Mouse (Mus musculus): ENCODE data around the gene Scgn. TPM values are rescaled to one million over a fixed set of nuclear protein-coding genes. Genes with fewer than 3 reads are reported as not detected.

Scgn gene
- polyA plus RNA-seq, 1 experiment from 2014 or later = 7.5 TPM

- 35% methylated on average over 3 of the region's 3 CpGs for WGBS
- H3K4me3 ChIP-seq (ENCODE audit: low read length) = no peak overlapping the region
Observed at GRCm38 (mm10) chr13:23928637-23929036, 62.4 kb downstream of the Scgn start.

GRCm38 (mm10) chr13:23925792-23926191 lies 65.2 kb downstream of the Scgn start:
- no peaks in the 10 kb centered on the region for H3K27me3 ChIP-seq (replicated peaks; ENCODE audit: control insufficient read depth, insufficient read depth, low read length)
- no peak overlapping the region for H3K9ac ChIP-seq (ENCODE audit: low read depth, low read length)
- H3K27ac ChIP-seq (ENCODE audit: low read length) = no peak overlapping the region
- H3K4me1 ChIP-seq (ENCODE audit: control insufficient read depth, insufficient read depth, low read length) = peaks cover 7% of the 10 kb centered on the region; the same call in 1 of the 2 replicates
- ATAC-seq = no peak
- H3K4me3 ChIP-seq (ENCODE audit: low read length) = no peak overlapping the region
- H3K9me3 ChIP-seq (ENCODE audit: control insufficient read depth, low read length) = no peaks in the 10 kb centered on the region
- no peak overlapping the region for H3K4me2 ChIP-seq (ENCODE audit: low read depth, low read length)
- H3K36me3 ChIP-seq (ENCODE audit: control insufficient read depth, insufficient read depth, low read length) = no peaks in the 10 kb centered on the region
- WGBS = 65% methylated on average over 2 of the region's 2 CpGs

More at GRCm38 (mm10) chr13:23928637-23929036, 62.4 kb downstream of the Scgn start:
- H3K27ac ChIP-seq (ENCODE audit: low read length) = no peak overlapping the region
- ATAC-seq = peak; percentile 80
- no peaks in the 10 kb centered on the region for H3K27me3 ChIP-seq (replicated peaks; ENCODE audit: control insufficient read depth, insufficient read depth, low read length)
- H3K36me3 ChIP-seq (ENCODE audit: control insufficient read depth, insufficient read depth, low read length) = no peaks in the 10 kb centered on the region
- H3K9me3 ChIP-seq (ENCODE audit: control insufficient read depth, low read length) = no peaks in the 10 kb centered on the region
- peaks cover 7% of the 10 kb centered on the region; the same call in 1 of the 2 replicates for H3K4me1 ChIP-seq (ENCODE audit: control insufficient read depth, insufficient read depth, low read length)
- no peak overlapping the region for H3K4me2 ChIP-seq (ENCODE audit: low read depth, low read length)
- H3K9ac ChIP-seq (ENCODE audit: low read depth, low read length) = 0 out of 2 replicates have a peak overlapping the region, but pooled peaks have one; percentile 0

- Histone ChIP-seq H3K27me3 (replicated peaks; ENCODE audit: control insufficient read depth, insufficient read depth, low read length) (no peaks in the 10 kb centered on the region), H3K4me2 (ENCODE audit: low read depth, low read length) (no peak overlapping the region), H3K9me3 (ENCODE audit: control insufficient read depth, low read length) (no peaks in the 10 kb centered on the region), H3K27ac (ENCODE audit: low read length) (no peak overlapping the region), H3K9ac (ENCODE audit: low read depth, low read length) (no peak overlapping the region), H3K4me1 (ENCODE audit: control insufficient read depth, insufficient read depth, low read length) (peaks cover 20% of the 10 kb centered on the region), H3K36me3 (ENCODE audit: control insufficient read depth, insufficient read depth, low read length) (no peaks in the 10 kb centered on the region), H3K4me3 (ENCODE audit: low read length) (no peak overlapping the region)
- ATAC-seq = peak; percentile 49
- 31% methylated on average over 4 of the region's 4 CpGs for WGBS
Observed at GRCm38 (mm10) chr13:23917674-23918073, 73.3 kb downstream of the Scgn start.

- peaks cover 21% of the 10 kb centered on the region for H3K4me1 ChIP-seq (ENCODE audit: control insufficient read depth, insufficient read depth, low read length)
- no peaks in the 10 kb centered on the region for H3K36me3 ChIP-seq (ENCODE audit: control insufficient read depth, insufficient read depth, low read length)
- H3K9me3 ChIP-seq (ENCODE audit: control insufficient read depth, low read length) = no peaks in the 10 kb centered on the region
- H3K4me2 ChIP-seq (ENCODE audit: low read depth, low read length) = no peak overlapping the region
- no peak for ATAC-seq
- WGBS = 75% methylated on average over 1 of the region's 1 CpGs
- H3K27me3 ChIP-seq (replicated peaks; ENCODE audit: control insufficient read depth, insufficient read depth, low read length) = no peaks in the 10 kb centered on the region
- H3K27ac ChIP-seq (ENCODE audit: low read length) = 0 out of 2 replicates have a peak overlapping the region, but pooled peaks have one; percentile 9
- no peak overlapping the region for H3K9ac ChIP-seq (ENCODE audit: low read depth, low read length)
- no peak overlapping the region for H3K4me3 ChIP-seq (ENCODE audit: low read length)
Observed at GRCm38 (mm10) chr13:23916132-23916531, 74.9 kb downstream of the Scgn start.

- H3K4me1 ChIP-seq (ENCODE audit: control insufficient read depth, insufficient read depth, low read length) = peaks cover 21% of the 10 kb centered on the region
- H3K9ac ChIP-seq (ENCODE audit: low read depth, low read length) = peak within 1 kb of the TSS; percentile 38
- H3K27ac ChIP-seq (ENCODE audit: low read length) = peak within 1 kb of the TSS; percentile 85
- ATAC-seq = peak; percentile 78
- H3K27me3 ChIP-seq (replicated peaks; ENCODE audit: control insufficient read depth, insufficient read depth, low read length) = no peaks in the 10 kb centered on the region
- peak within 1 kb of the TSS; percentile 32 for H3K4me2 ChIP-seq (ENCODE audit: low read depth, low read length)
- H3K36me3 ChIP-seq (ENCODE audit: control insufficient read depth, insufficient read depth, low read length) = no peaks in the 10 kb centered on the region
- peak within 1 kb of the TSS; percentile 34 for H3K4me3 ChIP-seq (ENCODE audit: low read length)
- WGBS = 35% methylated on average over 9 of the region's 9 CpGs
- H3K9me3 ChIP-seq (ENCODE audit: control insufficient read depth, low read length) = no peaks in the 10 kb centered on the region
Observed at GRCm38 (mm10) chr13:23914376-23915167, 76.4 kb downstream of the Scgn start, which contains the start of gene Slc17a4. Slc17a4 (minus strand) TSS chr13:23915009.

- H3K27ac ChIP-seq (ENCODE audit: low read length) = peak overlapping the region; percentile 85
- H3K4me3 ChIP-seq (ENCODE audit: low read length) = peak overlapping the region; percentile 34
- H3K4me2 ChIP-seq (ENCODE audit: low read depth, low read length) = peak overlapping the region; percentile 32
- H3K9ac ChIP-seq (ENCODE audit: low read depth, low read length) = no peak overlapping the region
- H3K27me3 ChIP-seq (replicated peaks; ENCODE audit: control insufficient read depth, insufficient read depth, low read length) = no peaks in the 10 kb centered on the region
- H3K4me1 ChIP-seq (ENCODE audit: control insufficient read depth, insufficient read depth, low read length) = peaks cover 21% of the 10 kb centered on the region
- no peaks in the 10 kb centered on the region for H3K36me3 ChIP-seq (ENCODE audit: control insufficient read depth, insufficient read depth, low read length)
- peak; percentile 72 for ATAC-seq
- WGBS = 23% methylated on average over 6 of the region's 6 CpGs
- H3K9me3 ChIP-seq (ENCODE audit: control insufficient read depth, low read length) = no peaks in the 10 kb centered on the region
Observed at GRCm38 (mm10) chr13:23913791-23914306, 77.2 kb downstream of the Scgn start.

GRCm38 (mm10) chr13:23911335-23911734 lies 79.7 kb downstream of the Scgn start:
- no peak for ATAC-seq
- Histone ChIP-seq H3K9me3 (ENCODE audit: control insufficient read depth, low read length) (no peaks in the 10 kb centered on the region), H3K27me3 (replicated peaks; ENCODE audit: control insufficient read depth, insufficient read depth, low read length) (no peaks in the 10 kb centered on the region), H3K4me1 (ENCODE audit: control insufficient read depth, insufficient read depth, low read length) (peaks cover 18% of the 10 kb centered on the region), H3K4me3 (ENCODE audit: low read length) (no peak overlapping the region), H3K27ac (ENCODE audit: low read length) (no peak overlapping the region), H3K4me2 (ENCODE audit: low read depth, low read length) (no peak overlapping the region), H3K9ac (ENCODE audit: low read depth, low read length) (no peak overlapping the region), H3K36me3 (ENCODE audit: control insufficient read depth, insufficient read depth, low read length) (no peaks in the 10 kb centered on the region)
- 77% methylated on average over 5 of the region's 5 CpGs for whole genome bisulfite sequencing

GRCm38 (mm10) chr13:23910121-23910520 lies 80.9 kb downstream of the Scgn start:
- no peak overlapping the region for H3K4me3 ChIP-seq (ENCODE audit: low read length)
- no peaks in the 10 kb centered on the region for H3K27me3 ChIP-seq (replicated peaks; ENCODE audit: control insufficient read depth, insufficient read depth, low read length)
- H3K36me3 ChIP-seq (ENCODE audit: control insufficient read depth, insufficient read depth, low read length) = no peaks in the 10 kb centered on the region
- H3K4me2 ChIP-seq (ENCODE audit: low read depth, low read length) = no peak overlapping the region
- H3K27ac ChIP-seq (ENCODE audit: low read length) = no peak overlapping the region
- H3K9ac ChIP-seq (ENCODE audit: low read depth, low read length) = no peak overlapping the region
- H3K4me1 ChIP-seq (ENCODE audit: control insufficient read depth, insufficient read depth, low read length) = peaks cover 9% of the 10 kb centered on the region
- WGBS = 74% methylated on average over 5 of the region's 5 CpGs
- no peak for ATAC-seq
- H3K9me3 ChIP-seq (ENCODE audit: control insufficient read depth, low read length) = no peaks in the 10 kb centered on the region

GRCm38 (mm10) chr13:23906906-23907305 lies 84.1 kb downstream of the Scgn start:
- Histone ChIP-seq H3K36me3 (ENCODE audit: control insufficient read depth, insufficient read depth, low read length) (no peaks in the 10 kb centered on the region), H3K4me1 (ENCODE audit: control insufficient read depth, insufficient read depth, low read length) (no peaks in the 10 kb centered on the region), H3K4me3 (ENCODE audit: low read length) (no peak overlapping the region), H3K9ac (ENCODE audit: low read depth, low read length) (no peak overlapping the region), H3K27me3 (replicated peaks; ENCODE audit: control insufficient read depth, insufficient read depth, low read length) (no peaks in the 10 kb centered on the region), H3K9me3 (ENCODE audit: control insufficient read depth, low read length) (no peaks in the 10 kb centered on the region), H3K4me2 (ENCODE audit: low read depth, low read length) (no peak overlapping the region), H3K27ac (ENCODE audit: low read length) (no peak overlapping the region)
- WGBS = 94% methylated on average over 5 of the region's 5 CpGs
- ATAC-seq = no peak

All from intestine, embryonic 16.5 days (tissue).